Mouse (Mus musculus) forelimb bud, embryonic 11.5 days (tissue): ENCODE data around the gene Gm49394.
A peak's percentile ranks its signal among the peaks of the same experiment; 100 is the strongest.

Experiments used
- DNase-seq: peaks from one replicate; pipeline ENCODE4 v3.0.0-alpha.2; 2012; ENCODE audit warnings: low read depth, low spot score

Gm49394 gene

GRCm38 (mm10) chr7:142669751-142670625, at the start of gene Gm49394:
Gene Gm49394 (minus strand): TSS chr7:142669942.
- DNase-seq: no peak

GRCm38 (mm10) chr7:142714783-142715498, 45.2 kb upstream of the Gm49394 start:
- DNase-seq: peak; percentile 72

GRCm38 (mm10) chr7:142706873-142707272, 37.1 kb upstream of the Gm49394 start:
- no peak for DNase-seq

GRCm38 (mm10) chr7:142699334-142699860, 29.7 kb upstream of the Gm49394 start:
- DNase-seq: no peak

- DNase-seq: no peak
These were observed 8.9 kb upstream of the Gm49394 start for GRCm38 (mm10) chr7:142678611-142679010.

GRCm38 (mm10) chr7:142675644-142676043, 5.9 kb upstream of the Gm49394 start:
- DNase-seq: peak; percentile 69

- no peak for DNase-seq
These were observed 5.4 kb upstream of the Gm49394 start for GRCm38 (mm10) chr7:142675141-142675540.

- peak; percentile 70 for DNase-seq
These were observed 2.4 kb upstream of the Gm49394 start for GRCm38 (mm10) chr7:142672120-142672519.

GRCm38 (mm10) chr7:142671067-142671466, 1.3 kb upstream of the Gm49394 start:
- DNase-seq: no peak

GRCm38 (mm10) chr7:142668328-142668727, 1.4 kb downstream of the Gm49394 start:
- no peak for DNase-seq

- DNase-seq: no peak
These were observed 2.2 kb downstream of the Gm49394 start for GRCm38 (mm10) chr7:142667521-142667920.

- no peak for DNase-seq
These were observed 3.1 kb downstream of the Gm49394 start, which contains the start of gene Igf2 for GRCm38 (mm10) chr7:142666659-142667058. Gene Igf2 (minus strand): TSS chr7:142666816.

GRCm38 (mm10) chr7:142666109-142666508, 3.6 kb downstream of the Gm49394 start:
- no peak for DNase-seq

GRCm38 (mm10) chr7:142665364-142665763, 4.4 kb downstream of the Gm49394 start:
- DNase-seq: no peak

- no peak for DNase-seq
These were observed 5.2 kb downstream of the Gm49394 start for GRCm38 (mm10) chr7:142664465-142665029.

- DNase-seq: no peak
These were observed 5.8 kb downstream of the Gm49394 start for GRCm38 (mm10) chr7:142663931-142664421.

- DNase-seq: no peak
These were observed 6.6 kb downstream of the Gm49394 start for GRCm38 (mm10) chr7:142663151-142663550.

GRCm38 (mm10) chr7:142661811-142662210, 7.9 kb downstream of the Gm49394 start:
- DNase-seq: no peak

- no peak for DNase-seq
These were observed 8.7 kb downstream of the Gm49394 start for GRCm38 (mm10) chr7:142661046-142661445.

GRCm38 (mm10) chr7:142660651-142660945, 9.1 kb downstream of the Gm49394 start:
- no peak for DNase-seq

GRCm38 (mm10) chr7:142659767-142660650, 9.7 kb downstream of the Gm49394 start:
- DNase-seq: no peak
